Mouse (Mus musculus): Measurements from ENCODE around the gene Fgf11.

Gene Fgf11

GRCm38 (mm10) chr11:69765221-69766125, 36.2 kb downstream of the Fgf11 start, which contains the start of gene Zbtb4:
Gene Zbtb4 (plus strand): TSS chr11:69765912.
- in situ Hi-C loops (cut with MboI; ENCODE audit: low pct_unique_long_range_greater_than_20kb in 1 of 2, low sequenced_read_pairs in 2 of 2, unreplicated experiment in 1 of 2), result no loop called here

GRCm38 (mm10) chr11:69763551-69763950, 38.1 kb downstream of the Fgf11 start:
- in situ Hi-C loops (cut with MboI; ENCODE audit: low pct_unique_long_range_greater_than_20kb in 1 of 2, low sequenced_read_pairs in 2 of 2, unreplicated experiment in 1 of 2), result no loop called here

- in situ Hi-C loops (cut with MboI; ENCODE audit: low pct_unique_long_range_greater_than_20kb in 1 of 2, low sequenced_read_pairs in 2 of 2, unreplicated experiment in 1 of 2), result no loop called here
Measured at GRCm38 (mm10) chr11:69761868-69762267, 39.8 kb downstream of the Fgf11 start, which contains the start of gene Slc35g3. Gene Slc35g3 (minus strand): TSS chr11:69761968.

- in situ Hi-C loops (cut with MboI; ENCODE audit: low pct_unique_long_range_greater_than_20kb in 1 of 2, low sequenced_read_pairs in 2 of 2, unreplicated experiment in 1 of 2), result no loop called here
Measured at GRCm38 (mm10) chr11:69760901-69761200, 40.8 kb downstream of the Fgf11 start.

GRCm38 (mm10) chr11:69760160-69760900, 41.3 kb downstream of the Fgf11 start:
- in situ Hi-C loops (cut with MboI; ENCODE audit: low pct_unique_long_range_greater_than_20kb in 1 of 2, low sequenced_read_pairs in 2 of 2, unreplicated experiment in 1 of 2), result no loop called here

- in situ Hi-C loops (cut with MboI; ENCODE audit: low pct_unique_long_range_greater_than_20kb in 1 of 2, low sequenced_read_pairs in 2 of 2, unreplicated experiment in 1 of 2), result no loop called here
Measured at GRCm38 (mm10) chr11:69758971-69759721, 42.5 kb downstream of the Fgf11 start.

- in situ Hi-C loops (cut with MboI; ENCODE audit: low pct_unique_long_range_greater_than_20kb in 1 of 2, low sequenced_read_pairs in 2 of 2, unreplicated experiment in 1 of 2), result no loop called here
Measured at GRCm38 (mm10) chr11:69758478-69758970, 43.1 kb downstream of the Fgf11 start, which contains the start of gene Polr2a. Gene Polr2a (minus strand): TSS chr11:69758637.

GRCm38 (mm10) chr11:69758090-69758456, 43.6 kb downstream of the Fgf11 start:
- in situ Hi-C loops (cut with MboI; ENCODE audit: low pct_unique_long_range_greater_than_20kb in 1 of 2, low sequenced_read_pairs in 2 of 2, unreplicated experiment in 1 of 2), result no loop called here

GRCm38 (mm10) chr11:69757303-69758089, 44.2 kb downstream of the Fgf11 start:
- in situ Hi-C loops (cut with MboI; ENCODE audit: low pct_unique_long_range_greater_than_20kb in 1 of 2, low sequenced_read_pairs in 2 of 2, unreplicated experiment in 1 of 2), result no loop called here

- in situ Hi-C loops (cut with MboI; ENCODE audit: low pct_unique_long_range_greater_than_20kb in 1 of 2, low sequenced_read_pairs in 2 of 2, unreplicated experiment in 1 of 2), result no loop called here
Measured at GRCm38 (mm10) chr11:69754701-69755100, 47.0 kb downstream of the Fgf11 start.

- in situ Hi-C loops (cut with MboI; ENCODE audit: low pct_unique_long_range_greater_than_20kb in 1 of 2, low sequenced_read_pairs in 2 of 2, unreplicated experiment in 1 of 2), result no loop called here
Measured at GRCm38 (mm10) chr11:69754233-69754632, 47.4 kb downstream of the Fgf11 start.

- in situ Hi-C loops (cut with MboI; ENCODE audit: low pct_unique_long_range_greater_than_20kb in 1 of 2, low sequenced_read_pairs in 2 of 2, unreplicated experiment in 1 of 2), result no loop called here
Measured at GRCm38 (mm10) chr11:69752686-69753085, 49.0 kb downstream of the Fgf11 start.

GRCm38 (mm10) chr11:69751635-69752034, 50.0 kb downstream of the Fgf11 start:
- in situ Hi-C loops (cut with MboI; ENCODE audit: low pct_unique_long_range_greater_than_20kb in 1 of 2, low sequenced_read_pairs in 2 of 2, unreplicated experiment in 1 of 2), result no loop called here

Data from mouse embryonic stem cell (cell line).